Mouse (Mus musculus) heart, adult 2 months (tissue): ENCODE data around the gene Kat14. TPM values are rescaled to one million over a fixed set of nuclear protein-coding genes. Genes with fewer than 3 reads are reported as not detected.
A peak's percentile ranks its signal among the peaks of the same experiment; 100 is the strongest.
"Not testable (repeated sequence)": the region's sequence is repeated elsewhere in the genome, so short reads cannot be mapped to it uniquely, and the experiment has no call there.

Experiments used
- DNase-seq, 2 experiments: peaks; one replicate each; pipeline ENCODE4 v3.0.0; 2021
- H3K27ac ChIP-seq: fragments of 200-600 bp; 2 replicates; pipeline ENCODE4 v1.8.1; 2022
- H3K27me3 ChIP-seq: fragments of 200-500 bp; 2 replicates; pipeline ENCODE4 v1.6.1; 2012; ENCODE audit warnings: mild to moderate bottlenecking, low read length, inconsistent platforms, mixed read lengths; ENCODE audit not compliant: control insufficient read depth, insufficient read depth
- H3K36me3 ChIP-seq: fragments of 200-500 bp; 2 replicates; pipeline ENCODE4 v1.6.1; 2012; ENCODE audit warnings: low read length, inconsistent platforms; ENCODE audit not compliant: control insufficient read depth, insufficient read depth
- H3K4me1 ChIP-seq: fragments of 200-500 bp; 2 replicates; pipeline ENCODE4 v1.6.1; 2011; ENCODE audit warnings: low read length; ENCODE audit not compliant: control insufficient read depth, insufficient read depth
- H3K4me3 ChIP-seq: fragments of 200-600 bp; 2 replicates; pipeline ENCODE4 v1.8.1; 2022
- H3K79me2 ChIP-seq: fragments of 200-500 bp; replicated peaks from 2 replicates; pipeline ENCODE4 v1.6.1; 2012; ENCODE audit warnings: mild to moderate bottlenecking, inconsistent platforms, low read length, moderate library complexity, mixed read lengths; ENCODE audit not compliant: control insufficient read depth, insufficient read depth
- H3K9ac ChIP-seq: fragments of 200-500 bp; 2 replicates; pipeline ENCODE4 v1.6.1; 2012; ENCODE audit warnings: low read depth, mild to moderate bottlenecking, control low read depth, inconsistent platforms, low read length, mixed read lengths
- CTCF ChIP-seq: fragments of 200-600 bp; IDR thresholded peaks from 2 replicates; pipeline ENCODE4 v1.8.1; 2022; ENCODE audit warnings: antibody characterized with exemption, mild to moderate bottlenecking, moderate library complexity
- EP300 ChIP-seq: fragments of 200-500 bp; IDR thresholded peaks from 2 replicates; pipeline ENCODE4 v1.6.1; 2011; ENCODE audit warnings: low read depth, low read length, control low read depth; ENCODE audit not compliant: insufficient read depth
- POLR2A ChIP-seq: fragments of 200-500 bp; IDR thresholded peaks from 2 replicates; pipeline ENCODE4 v1.6.1; 2011; ENCODE audit warnings: mild to moderate bottlenecking, low read depth, low read length, control low read depth; ENCODE audit not compliant: insufficient read depth
- WGBS: fragments of 180-500 bp; shearing (Covaris S2); methylation state at CpG from one replicate; pipeline ENCODE4 v1.1.7; 2018; 5-methylcytosine and 5-hydroxymethylcytosine counted together
- intact Hi-C: fragments of 180-260 bp; cut with DNase I; formaldehyde crosslinking; loops from one replicate; pipeline ENCODE4 v1.15.1; 2025
- polyA plus RNA-seq: library from polyadenylated mRNA; depleted of rRNA; stranded (reverse); fragments of >200 nt; gene quantifications from 2 replicates; pipeline ENCODE4 v1.2.3, GENCODE M21; 2012
- total RNA-seq, 2 experiments: library from RNA; stranded (reverse); gene quantifications; 2 replicates each; pipeline ENCODE4 v1.2.3; 2021

Gene Kat14
- total and polyA plus RNA-seq, 3 experiments = 22.2 to 26.8 (median 23.7) TPM

DNA sequence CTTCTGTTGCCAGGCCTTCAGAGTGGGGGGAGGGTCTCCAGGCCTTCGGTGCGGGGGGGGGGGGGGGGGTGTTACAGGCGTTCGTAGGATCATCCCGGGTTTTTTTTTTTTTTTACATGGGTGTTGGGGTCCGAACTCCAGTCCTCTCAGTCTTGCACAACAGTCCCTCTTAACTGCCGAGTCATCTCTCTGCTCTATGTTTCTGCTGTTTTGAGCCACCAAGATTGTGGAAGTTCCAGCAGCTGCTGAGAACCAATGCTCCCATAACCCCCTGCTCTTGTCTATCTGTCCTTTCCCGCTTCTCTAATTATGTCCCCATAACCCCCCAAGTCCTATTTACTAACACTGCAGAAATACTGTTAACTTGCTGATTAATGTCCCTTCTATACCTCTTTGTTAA, 31.1 kb upstream of the Kat14 start:
- peaks cover 7% of the 10 kb centered on the region; the same call in 1 of the 2 replicates for H3K27me3 ChIP-seq
- WGBS = 69% methylated on average over 8 of the region's 8 CpGs
- H3K9ac ChIP-seq = no peak overlapping the region
- no peak for DNase-seq
- intact Hi-C loops = no loop called here
- TF ChIP-seq POLR2A (no peak), EP300 (no peak), CTCF (no peak)
- H3K4me3 ChIP-seq = no peak overlapping the region
- H3K36me3 ChIP-seq = no peaks in the 10 kb centered on the region
- H3K4me1 ChIP-seq = no peaks in the 10 kb centered on the region
- no peak overlapping the region for H3K27ac ChIP-seq
- H3K79me2 ChIP-seq = no peaks in the 10 kb centered on the region

DNA sequence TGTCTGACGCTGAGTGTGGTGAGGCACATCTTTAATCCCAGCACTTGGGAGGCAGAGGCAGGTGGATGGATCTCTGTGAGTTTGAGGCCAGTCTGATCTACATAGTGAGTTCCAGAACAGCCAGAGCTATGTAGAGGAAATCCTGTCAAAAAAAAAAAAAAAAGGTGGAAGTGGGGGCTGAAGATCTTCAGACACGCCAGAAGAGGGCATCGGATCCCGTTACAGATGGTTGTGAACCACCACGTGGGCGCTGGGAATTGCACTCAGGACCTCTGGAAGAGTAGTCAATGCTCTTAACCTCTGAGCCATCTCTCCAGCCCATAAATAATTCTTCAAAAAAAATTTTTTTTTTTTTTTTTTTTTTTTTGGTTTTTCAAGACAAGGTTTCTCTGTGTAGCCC, 30.6 kb upstream of the Kat14 start:
- 67% methylated on average over 6 of the region's 6 CpGs for WGBS
- H3K27me3 ChIP-seq, DNase-seq, H3K36me3 ChIP-seq, H3K79me2 ChIP-seq, H3K9ac ChIP-seq, intact Hi-C loops, H3K4me3 ChIP-seq, H3K27ac ChIP-seq, H3K4me1 ChIP-seq: not testable (repeated sequence)

DNA sequence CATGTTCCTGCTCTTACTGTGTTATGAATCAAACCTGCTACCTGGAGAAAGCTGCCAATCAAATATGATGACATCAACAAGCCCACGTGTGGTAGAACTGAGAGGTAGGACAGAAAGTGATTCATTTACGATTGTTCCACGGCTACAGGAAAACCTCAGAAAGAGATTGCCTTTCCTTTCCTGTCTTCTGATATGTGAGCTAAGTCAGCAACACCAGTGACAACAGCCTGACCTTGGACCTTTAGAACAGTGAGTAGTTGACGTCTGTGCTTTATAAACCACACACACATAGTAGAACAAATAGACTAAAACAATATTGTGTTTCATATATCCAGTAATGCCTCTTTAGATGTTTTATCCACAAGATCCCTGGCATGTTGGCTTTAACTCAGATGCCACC, 25.6 kb upstream of the Kat14 start:
- no peaks in the 10 kb centered on the region for H3K27me3 ChIP-seq
- no peak overlapping the region for H3K9ac ChIP-seq
- TF ChIP-seq POLR2A = no peak
- no peak for TF ChIP-seq CTCF
- no peak for TF ChIP-seq EP300
- H3K4me1 ChIP-seq = no peaks in the 10 kb centered on the region
- no peak for DNase-seq
- no peak overlapping the region for H3K4me3 ChIP-seq
- 41% methylated on average over 4 of the region's 4 CpGs for WGBS
- no peak overlapping the region for H3K27ac ChIP-seq
- H3K79me2 ChIP-seq = no peaks in the 10 kb centered on the region
- no peaks in the 10 kb centered on the region for H3K36me3 ChIP-seq
- intact Hi-C loops = no loop called here

DNA sequence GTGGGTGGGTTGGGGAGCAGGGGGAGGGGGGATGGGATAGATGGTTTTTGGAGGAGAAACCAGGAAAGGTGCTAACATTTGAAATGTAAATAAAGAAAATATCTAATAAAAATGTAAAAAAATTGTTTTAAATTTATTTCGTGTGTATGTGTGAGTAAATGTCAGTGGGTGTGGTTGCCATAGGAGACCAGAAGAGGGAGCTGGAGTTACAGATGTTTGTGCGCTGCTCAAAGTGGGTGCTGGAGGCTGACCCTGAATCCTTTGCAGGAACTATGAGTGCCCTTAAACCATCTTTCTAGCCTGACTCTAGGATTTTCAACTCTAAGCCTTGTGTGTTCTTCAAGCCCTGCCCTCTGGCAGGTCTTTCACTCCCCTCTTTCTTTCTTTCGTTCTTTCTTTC, 20.3 kb upstream of the Kat14 start:
- no peak overlapping the region for H3K27ac ChIP-seq
- H3K79me2 ChIP-seq = no peaks in the 10 kb centered on the region
- H3K4me1 ChIP-seq = no peaks in the 10 kb centered on the region
- 67% methylated on average over 3 of the region's 3 CpGs for WGBS
- TF ChIP-seq POLR2A = no peak
- TF ChIP-seq CTCF = peak; percentile 56
- no peak for TF ChIP-seq EP300
- no peaks in the 10 kb centered on the region for H3K27me3 ChIP-seq
- no peak overlapping the region for H3K9ac ChIP-seq
- no peak for DNase-seq
- intact Hi-C loops = loop anchor here (2.0 kb wide), 1 partner anchor 104 kb away; no protein-coding TSS in a partner anchor
- no peaks in the 10 kb centered on the region for H3K36me3 ChIP-seq
- no peak overlapping the region for H3K4me3 ChIP-seq

DNA sequence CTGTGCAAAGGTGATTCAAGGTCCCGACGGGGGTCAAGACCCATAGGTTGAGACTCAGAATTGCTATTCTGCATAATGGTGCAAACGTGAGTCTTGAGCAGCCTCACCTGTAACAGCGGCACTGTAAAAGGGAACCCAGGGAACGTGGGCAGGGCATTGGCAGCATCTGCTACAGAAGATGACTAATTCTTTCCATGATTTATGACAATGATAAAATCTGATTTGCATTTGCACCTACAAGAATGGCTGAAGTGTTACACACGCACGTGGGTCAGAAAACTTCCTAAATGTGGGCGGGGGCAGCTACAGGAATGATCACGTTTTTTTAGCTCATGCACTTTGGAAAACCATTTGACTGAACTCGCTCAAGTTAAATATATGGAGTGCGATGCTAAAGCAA, 15.9 kb upstream of the Kat14 start:
- Histone ChIP-seq H3K27me3 (no peaks in the 10 kb centered on the region), H3K9ac (no peak overlapping the region), H3K79me2 (no peaks in the 10 kb centered on the region), H3K27ac (no peak overlapping the region), H3K4me1 (no peaks in the 10 kb centered on the region), H3K4me3 (no peak overlapping the region), H3K36me3 (no peaks in the 10 kb centered on the region)
- intact Hi-C loops = no loop called here
- WGBS = 85% methylated on average over 11 of the region's 11 CpGs
- no peak for TF ChIP-seq EP300
- no peak for DNase-seq

DNA sequence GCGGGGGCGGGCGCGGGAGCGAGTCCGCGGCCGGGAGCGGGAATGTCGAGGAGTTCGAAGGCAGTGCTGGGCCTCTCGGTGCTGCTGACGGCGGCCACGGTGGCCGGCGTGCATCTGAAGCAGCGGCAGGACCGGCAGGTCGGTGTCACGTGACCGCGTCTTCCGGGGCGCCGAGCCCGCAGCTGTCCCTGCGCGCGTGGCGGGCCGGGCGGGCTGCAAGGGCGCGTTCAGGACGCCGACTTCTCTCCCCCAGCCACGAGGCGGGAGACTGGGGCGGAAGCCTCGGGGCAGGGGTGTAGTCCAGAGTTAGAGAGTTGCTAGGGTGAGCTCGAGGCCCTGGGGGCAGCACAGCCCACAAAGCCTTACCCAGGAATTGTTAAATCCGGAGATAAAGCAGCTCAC, 238 bp downstream of the Kat14 start:
- H3K4me1 ChIP-seq = peaks cover 7% of the 10 kb centered on the region
- H3K27ac ChIP-seq = peak overlapping the region; percentile 89
- DNase-seq = no peak
- peak overlapping the region; percentile 96 for H3K9ac ChIP-seq
- H3K36me3 ChIP-seq = peaks cover 11% of the 10 kb centered on the region
- H3K79me2 ChIP-seq = peaks cover 3% of the 10 kb centered on the region
- H3K27me3 ChIP-seq = no peaks in the 10 kb centered on the region
- TF ChIP-seq EP300 (0 out of 2 replicates have a peak, but pooled peaks have one; percentile 17), POLR2A (no peak; the same call in 1 of the 2 replicates), CTCF (no peak)
- intact Hi-C loops = loop anchor here (2.0 to 10.0 kb wide), 4 partner anchors 88 to 186 kb away; partner anchors contain the start of genes Dzank1, Mgme1, Polr3f and Rbbp9
- H3K4me3 ChIP-seq = peak overlapping the region; percentile 79
- WGBS = under 1% methylated on average over 43 of the region's 43 CpGs
